Mouse (Mus musculus): ENCODE measurements around the gene Rimbp2.

DNA sequence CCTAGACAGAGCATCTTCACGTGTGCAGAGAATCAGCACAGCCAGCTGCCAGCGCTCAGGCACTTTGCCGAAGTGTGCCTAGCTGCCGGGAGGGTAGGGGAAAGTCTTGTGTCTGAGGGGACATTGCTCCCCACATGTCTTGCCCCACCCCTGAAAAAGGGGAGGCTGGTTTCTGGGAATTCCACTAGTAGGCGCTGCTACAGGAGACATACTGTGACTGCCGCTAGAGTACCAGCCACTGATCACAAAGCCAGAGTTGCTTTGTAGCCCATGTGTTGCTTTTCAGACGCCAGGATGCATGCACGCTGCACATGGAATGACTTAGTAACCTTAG lies 213.5 kb downstream of the Rimbp2 start:
- no peak for TF ChIP-seq POLR2A (IDR thresholded peaks at IDR 0.05; ENCODE audit: insufficient read depth, low read depth, low read length)
- TF ChIP-seq CTCF (IDR thresholded peaks at IDR 0.05; ENCODE audit: insufficient read depth, low read depth, low read length) = no peak; the same call in 1 of the 2 replicates
